Mouse (Mus musculus): ENCODE data around the gene Uchl5. TPM values are rescaled to one million over a fixed set of nuclear protein-coding genes. Genes with fewer than 3 reads are reported as not detected.

Gene Uchl5
- polyA plus RNA-seq (2015; fragmentation: Nextera tagmentation; extraction: Ambion mirVana): 84.5 and 87.9 TPM in 2 replicates

DNA sequence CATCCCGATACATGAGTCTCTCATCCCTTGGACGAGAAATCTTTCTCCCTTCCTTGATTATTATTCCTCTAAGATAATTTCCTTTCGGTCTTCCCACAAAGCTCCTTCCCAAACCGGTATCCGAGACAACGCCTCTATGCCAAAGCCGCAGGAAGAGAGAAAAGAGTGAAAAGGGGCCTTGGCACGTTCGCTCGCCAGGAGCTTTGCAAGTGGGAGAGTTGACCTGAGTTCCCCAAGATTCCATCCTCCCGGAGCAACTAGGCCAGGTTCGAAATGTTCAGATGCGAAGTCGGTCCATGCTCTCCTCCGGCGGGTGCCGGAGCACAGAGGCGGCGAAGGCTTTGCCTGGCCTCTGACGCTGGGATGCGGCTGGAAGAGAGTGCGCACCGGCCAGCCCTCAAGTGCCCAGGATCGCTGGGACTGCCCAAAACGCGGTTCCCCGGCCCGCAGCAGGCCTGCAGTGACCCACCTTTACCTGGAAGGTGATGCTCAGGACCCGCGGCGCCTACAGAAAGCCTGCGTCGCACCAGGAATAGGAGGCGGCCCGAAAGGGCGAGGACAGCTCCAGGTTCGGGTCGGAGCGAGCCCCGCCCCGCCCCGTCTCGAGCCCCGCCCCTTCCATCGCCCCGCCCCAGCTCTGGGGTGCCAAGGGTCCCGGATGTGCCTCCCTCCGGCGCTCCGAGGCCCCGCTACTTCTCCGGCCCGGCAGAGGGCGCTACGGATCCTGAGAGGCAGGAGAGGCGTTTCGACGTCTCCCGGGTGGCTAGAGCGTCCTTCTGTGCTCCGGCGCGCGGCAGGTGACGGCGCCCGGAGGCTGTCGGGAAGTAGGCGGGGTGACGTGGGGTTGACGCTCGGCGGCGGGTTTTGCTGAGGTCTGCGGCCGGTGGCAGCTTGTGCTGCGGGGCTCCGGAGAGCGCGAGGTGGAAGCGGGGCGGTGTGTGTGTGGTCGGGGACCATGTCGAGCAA is at the start of gene Uchl5, which contains the start of gene Trove2:
TSS of gene Uchl5 (plus strand) at position 827 of the 966 bp plus-strand sequence.
TSS of gene Trove2 (minus strand) at position 623 of the 966 bp plus-strand sequence.
- Histone ChIP-seq H3K4me1 (peaks cover 46% of the 10 kb centered on the region), H3K36me3 (ENCODE audit: poor library complexity, severe bottlenecking) (no peaks in the 10 kb centered on the region), H3K9ac (peak within 1 kb of the TSS; percentile 91), H3K4me3 (peak within 1 kb of the TSS; percentile 87), H3K27me3 (no peaks in the 10 kb centered on the region), H3K4me2 (peak within 1 kb of the TSS; percentile 90), H3K9me3 (replicated peaks) (no peaks in the 10 kb centered on the region), H3K27ac (peak within 1 kb of the TSS; percentile 66)
- peak; percentile 97 for ATAC-seq
- WGBS: under 1% methylated on average over 82 of the region's 84 CpGs

GRCm38 (mm10) chr1:143727701-143728445 is 49.2 kb upstream of the Uchl5 start:
- Histone ChIP-seq H3K27ac (no peak overlapping the region), H3K36me3 (ENCODE audit: poor library complexity, severe bottlenecking) (no peaks in the 10 kb centered on the region), H3K4me2 (no peak overlapping the region), H3K4me1 (no peaks in the 10 kb centered on the region), H3K4me3 (no peak overlapping the region), H3K27me3 (no peaks in the 10 kb centered on the region), H3K9ac (no peak overlapping the region), H3K9me3 (replicated peaks) (no peaks in the 10 kb centered on the region)
- no peak for ATAC-seq
- 90% methylated on average over 9 of the region's 9 CpGs for WGBS

GRCm38 (mm10) chr1:143730899-143731298 is 46.2 kb upstream of the Uchl5 start:
- no peaks in the 10 kb centered on the region for H3K4me1 ChIP-seq
- no peaks in the 10 kb centered on the region for H3K27me3 ChIP-seq
- 75% methylated on average over 2 of the region's 2 CpGs for WGBS
- no peak for ATAC-seq
- H3K36me3 ChIP-seq (ENCODE audit: poor library complexity, severe bottlenecking): no peaks in the 10 kb centered on the region
- H3K4me2 ChIP-seq: no peak overlapping the region
- H3K9ac ChIP-seq: no peak overlapping the region
- H3K4me3 ChIP-seq: no peak overlapping the region
- no peak overlapping the region for H3K27ac ChIP-seq
- no peaks in the 10 kb centered on the region for H3K9me3 ChIP-seq (replicated peaks)

DNA sequence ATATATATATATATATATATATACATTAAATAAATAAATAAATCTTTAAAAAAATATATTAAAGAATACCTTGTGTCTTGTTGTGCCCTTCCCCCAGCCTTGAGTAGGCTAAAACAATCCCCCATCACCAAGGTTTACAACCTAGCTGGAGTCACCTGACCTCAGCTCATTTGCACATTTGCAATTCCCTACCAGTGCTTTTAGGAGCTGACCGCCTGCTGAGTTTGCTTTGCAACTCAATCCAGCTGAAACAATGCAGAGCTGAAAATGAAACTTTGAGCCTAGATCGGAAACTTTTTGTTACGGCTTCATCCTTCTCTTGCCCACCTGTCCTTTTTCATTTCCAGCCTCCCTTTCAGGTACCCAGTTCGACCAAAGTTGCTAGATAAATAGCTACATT is 45.4 kb upstream of the Uchl5 start:
- Histone ChIP-seq H3K36me3 (ENCODE audit: poor library complexity, severe bottlenecking) (no peaks in the 10 kb centered on the region), H3K9ac (no peak overlapping the region), H3K4me1 (no peaks in the 10 kb centered on the region), H3K4me2 (no peak overlapping the region), H3K9me3 (replicated peaks) (no peaks in the 10 kb centered on the region), H3K27ac (no peak overlapping the region), H3K27me3 (no peaks in the 10 kb centered on the region), H3K4me3 (no peak overlapping the region)
- WGBS: 42% methylated on average over 4 of the region's 4 CpGs
- ATAC-seq: no peak

GRCm38 (mm10) chr1:143733914-143734410 is 43.1 kb upstream of the Uchl5 start:
- ATAC-seq: no peak
- no peak overlapping the region for H3K27ac ChIP-seq
- 73% methylated on average over 5 of the region's 5 CpGs for WGBS
- H3K4me1 ChIP-seq: no peaks in the 10 kb centered on the region
- H3K36me3 ChIP-seq (ENCODE audit: poor library complexity, severe bottlenecking): no peaks in the 10 kb centered on the region
- H3K27me3 ChIP-seq: no peaks in the 10 kb centered on the region
- no peak overlapping the region for H3K9ac ChIP-seq
- no peak overlapping the region for H3K4me3 ChIP-seq
- H3K9me3 ChIP-seq (replicated peaks): no peaks in the 10 kb centered on the region
- no peak overlapping the region for H3K4me2 ChIP-seq

DNA sequence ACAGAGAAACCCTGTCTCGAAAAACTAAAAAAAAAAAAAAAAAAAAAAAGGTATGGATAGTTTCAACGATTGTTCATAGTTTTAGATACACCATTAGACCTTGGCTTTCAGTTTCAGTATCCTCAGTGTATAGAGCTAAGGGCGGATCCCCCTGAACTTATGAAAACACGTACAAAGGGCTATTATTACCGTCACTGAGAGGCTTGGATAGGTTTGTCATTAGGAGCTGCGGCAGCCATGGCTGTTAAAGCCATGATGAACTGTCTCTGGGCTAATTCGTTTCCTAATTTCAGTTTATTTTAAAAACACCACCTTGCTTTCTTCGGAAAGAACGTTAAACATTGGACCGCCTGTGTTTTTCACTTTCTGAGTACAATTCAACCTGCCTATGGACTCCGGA is 38.3 kb upstream of the Uchl5 start:
- Histone ChIP-seq H3K9ac (peak overlapping the region; percentile 80), H3K27ac (no peak overlapping the region), H3K4me3 (peak overlapping the region; percentile 71), H3K4me1 (peaks cover 29% of the 10 kb centered on the region), H3K36me3 (ENCODE audit: poor library complexity, severe bottlenecking) (peaks cover 13% of the 10 kb centered on the region), H3K27me3 (no peaks in the 10 kb centered on the region), H3K9me3 (replicated peaks) (no peaks in the 10 kb centered on the region), H3K4me2 (peak overlapping the region; percentile 76)
- ATAC-seq: peak; percentile 4; the same call in 1 of the 2 replicates
- 28% methylated on average over 11 of the region's 11 CpGs for WGBS

DNA sequence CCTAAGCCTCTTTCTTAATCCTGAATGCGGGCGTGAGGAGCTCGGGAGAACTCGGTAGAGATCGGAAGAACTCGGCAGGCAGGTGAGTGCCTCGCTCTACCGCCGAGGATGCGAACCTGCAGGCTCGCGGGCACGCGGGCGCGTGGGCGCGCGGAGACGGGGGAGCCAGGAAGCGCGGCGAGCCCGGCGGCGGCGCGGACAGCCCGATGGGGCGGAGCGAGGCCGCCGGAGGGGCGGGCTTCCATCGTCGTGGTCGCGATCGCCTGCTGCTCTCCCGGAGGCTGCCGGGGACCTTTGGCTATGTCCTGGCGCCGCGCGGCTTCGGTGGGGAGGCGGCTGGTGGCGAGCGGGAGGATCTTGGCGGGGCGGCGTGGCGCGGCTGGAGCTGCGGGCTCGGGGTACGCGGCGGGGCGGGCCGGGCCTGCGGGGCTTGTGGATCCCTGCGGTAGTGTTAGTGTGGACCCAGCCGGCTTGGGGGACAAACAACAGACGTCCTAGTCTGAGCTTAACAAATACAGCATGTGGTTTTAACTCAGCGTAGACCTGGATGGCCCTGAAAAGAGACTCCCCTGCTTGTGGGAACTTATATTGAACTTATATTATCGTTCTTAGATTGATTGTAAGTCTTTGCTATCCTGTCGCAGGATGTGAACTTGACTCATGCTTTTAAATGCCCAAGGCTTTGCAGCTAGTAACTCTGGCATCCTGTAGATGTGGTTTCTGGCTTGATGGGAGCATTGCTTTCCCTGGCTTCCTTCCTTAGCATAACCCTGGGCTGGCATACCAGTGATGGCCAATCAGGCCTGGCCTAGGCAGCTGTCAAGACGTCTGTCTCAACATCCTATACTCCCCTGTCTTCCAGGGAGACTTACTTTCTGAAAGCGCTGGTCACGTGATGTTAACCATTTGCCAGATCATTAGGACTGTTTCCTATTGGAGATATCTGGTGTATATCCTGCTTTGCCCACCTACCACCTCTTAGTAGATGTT is 37.4 kb upstream of the Uchl5 start:
- Histone ChIP-seq H3K27ac (peak overlapping the region; percentile 88), H3K9me3 (replicated peaks) (no peaks in the 10 kb centered on the region), H3K36me3 (ENCODE audit: poor library complexity, severe bottlenecking) (peaks cover 22% of the 10 kb centered on the region), H3K9ac (peak overlapping the region; percentile 80), H3K4me1 (peaks cover 29% of the 10 kb centered on the region), H3K4me3 (peak overlapping the region; percentile 71), H3K27me3 (no peaks in the 10 kb centered on the region), H3K4me2 (peak overlapping the region; percentile 76)
- ATAC-seq: peak; percentile 90
- 2% methylated on average over 53 of the region's 71 CpGs for WGBS

- peak overlapping the region; percentile 76 for H3K4me2 ChIP-seq
- WGBS: 79% methylated on average over 8 of the region's 10 CpGs
These were observed 36.5 kb upstream of the Uchl5 start for GRCm38 (mm10) chr1:143740581-143740980.

DNA sequence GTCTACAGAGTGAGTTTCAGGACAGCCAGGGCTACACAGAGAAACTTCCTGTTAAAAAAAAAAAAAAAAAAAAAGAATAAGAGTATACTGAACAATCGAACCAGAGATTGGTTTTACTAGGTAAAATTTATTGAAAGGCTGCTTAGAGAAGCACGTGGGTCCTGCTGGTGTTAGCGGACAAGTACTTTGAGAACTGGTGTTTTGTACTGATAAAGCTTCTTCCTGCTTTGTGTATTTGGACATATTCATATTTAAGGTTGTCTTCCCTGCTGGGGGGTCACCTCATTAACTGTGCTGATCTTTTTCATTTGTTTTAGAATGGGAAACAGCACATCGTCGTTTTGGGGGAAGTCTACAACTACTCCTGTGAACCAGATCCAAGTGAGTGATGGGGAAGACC is 35.7 kb upstream of the Uchl5 start:
- Histone ChIP-seq H3K4me3 (no peak overlapping the region), H3K9ac (no peak overlapping the region), H3K4me2 (no peak overlapping the region), H3K36me3 (ENCODE audit: poor library complexity, severe bottlenecking) (peaks cover 39% of the 10 kb centered on the region), H3K27ac (no peak overlapping the region), H3K9me3 (replicated peaks) (no peaks in the 10 kb centered on the region), H3K4me1 (peaks cover 29% of the 10 kb centered on the region), H3K27me3 (no peaks in the 10 kb centered on the region)
- ATAC-seq: no peak
- WGBS: 65% methylated on average over 5 of the region's 5 CpGs

More at GRCm38 (mm10) chr1:143740581-143740980, 36.5 kb upstream of the Uchl5 start:
- H3K4me3 ChIP-seq: no peak overlapping the region
- H3K9me3 ChIP-seq (replicated peaks): no peaks in the 10 kb centered on the region
- H3K4me1 ChIP-seq: peaks cover 29% of the 10 kb centered on the region
- no peaks in the 10 kb centered on the region for H3K27me3 ChIP-seq
- H3K36me3 ChIP-seq (ENCODE audit: poor library complexity, severe bottlenecking): peaks cover 31% of the 10 kb centered on the region
- no peak overlapping the region for H3K9ac ChIP-seq
- H3K27ac ChIP-seq: no peak overlapping the region
- no peak for ATAC-seq

GRCm38 (mm10) chr1:143742186-143742585 is 34.9 kb upstream of the Uchl5 start:
- Histone ChIP-seq H3K4me1 (peaks cover 29% of the 10 kb centered on the region), H3K36me3 (ENCODE audit: poor library complexity, severe bottlenecking) (peaks cover 47% of the 10 kb centered on the region), H3K9ac (0 out of 2 replicates have a peak overlapping the region, but pooled peaks have one; percentile 34), H3K4me3 (no peak overlapping the region), H3K9me3 (replicated peaks) (no peaks in the 10 kb centered on the region), H3K4me2 (peak overlapping the region; percentile 36), H3K27me3 (no peaks in the 10 kb centered on the region), H3K27ac (peak overlapping the region; percentile 66)
- peak; percentile 31; the same call in 1 of the 2 replicates for ATAC-seq
- 5% methylated on average over 6 of the region's 6 CpGs for WGBS

GRCm38 (mm10) chr1:143745871-143746270 is 31.2 kb upstream of the Uchl5 start:
- no peak overlapping the region for H3K9ac ChIP-seq
- peaks cover 69% of the 10 kb centered on the region for H3K36me3 ChIP-seq (ENCODE audit: poor library complexity, severe bottlenecking)
- no peaks in the 10 kb centered on the region for H3K9me3 ChIP-seq (replicated peaks)
- H3K27ac ChIP-seq: no peak overlapping the region
- peaks cover 18% of the 10 kb centered on the region for H3K4me1 ChIP-seq
- no peak for ATAC-seq
- WGBS: 87% methylated on average over 10 of the region's 10 CpGs
- H3K4me2 ChIP-seq: no peak overlapping the region
- no peak overlapping the region for H3K4me3 ChIP-seq
- no peaks in the 10 kb centered on the region for H3K27me3 ChIP-seq
